Mouse (Mus musculus) ZHBTc4 (cell line): ENCODE measurements around the gene Golga4.

ENCODE experiments used
- DNase-seq: peaks from one replicate; pipeline ENCODE4 v3.0.0-alpha.2; 2011; ENCODE audit warnings: low read depth, low spot score

Golga4 gene

GRCm38 (mm10) chr9:118506020-118506403, at the start of gene Golga4:
Golga4 (plus strand) TSS chr9:118506267.
- DNase-seq, result peak; percentile 93

DNA sequence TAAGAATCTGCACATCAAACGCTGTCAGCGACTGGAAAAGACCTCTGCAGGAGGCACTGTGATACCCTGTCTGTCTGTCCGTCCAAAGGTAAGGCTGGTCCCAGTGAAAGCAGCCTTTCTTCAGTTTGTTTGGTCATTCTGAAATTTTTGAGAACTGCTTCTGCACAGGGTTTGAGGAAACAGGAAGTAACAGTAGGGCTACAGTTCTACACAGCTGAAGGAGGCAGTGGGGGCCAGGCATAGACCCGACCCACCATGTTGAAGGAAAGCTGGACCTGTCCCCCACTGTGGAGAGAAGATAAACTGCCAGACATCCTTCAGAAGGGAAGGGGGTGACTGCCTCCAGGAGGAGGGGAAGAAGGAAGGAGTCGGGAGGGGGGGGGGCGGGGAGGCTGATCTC, 49.7 kb upstream of the Golga4 start:
- DNase-seq, result no peak

GRCm38 (mm10) chr9:118458039-118458438, 48.0 kb upstream of the Golga4 start:
- DNase-seq, result no peak

DNA sequence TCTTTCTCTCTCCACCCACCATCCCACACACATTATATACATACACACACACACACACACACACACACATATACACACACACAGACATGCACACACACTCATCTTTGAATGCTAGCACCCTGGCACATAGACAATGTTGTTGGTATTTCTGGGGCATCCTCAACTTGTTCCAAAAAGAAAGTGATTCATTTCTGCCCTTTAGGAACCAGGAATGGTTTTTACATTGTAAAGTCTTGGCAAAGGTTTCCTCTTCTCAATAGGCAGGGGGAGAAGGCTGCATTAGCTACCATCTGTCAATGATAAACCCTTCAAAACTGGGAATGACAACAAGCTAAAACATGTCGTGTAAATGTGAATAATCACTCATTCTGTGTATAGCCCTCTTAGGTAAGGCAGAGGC, 42.0 kb upstream of the Golga4 start:
- DNase-seq, result no peak

- peak; percentile 41 for DNase-seq
These were observed 37.8 kb upstream of the Golga4 start for GRCm38 (mm10) chr9:118468301-118468700.

DNA sequence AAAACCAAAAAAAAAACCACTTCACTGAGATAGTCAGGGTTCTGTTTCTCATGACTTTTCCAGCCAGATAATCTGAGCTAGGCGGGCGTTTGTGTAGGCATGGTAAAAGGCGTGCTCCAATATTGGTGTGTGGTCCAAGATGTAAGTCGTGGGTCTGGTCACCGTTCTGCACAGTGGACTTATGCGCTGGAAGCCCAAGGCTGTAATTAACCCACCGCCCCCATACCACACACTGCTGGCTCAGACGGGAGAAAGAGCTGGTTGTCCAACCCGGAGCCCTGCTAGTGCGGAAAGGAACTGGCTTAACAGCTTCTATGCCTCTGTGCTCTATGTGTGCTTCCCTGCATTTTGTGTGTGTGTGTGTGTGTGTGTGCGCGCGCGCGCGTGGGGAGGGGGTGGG, 36.8 kb upstream of the Golga4 start:
- no peak for DNase-seq

GRCm38 (mm10) chr9:118471296-118471695, 34.8 kb upstream of the Golga4 start:
- peak; percentile 69 for DNase-seq

DNA sequence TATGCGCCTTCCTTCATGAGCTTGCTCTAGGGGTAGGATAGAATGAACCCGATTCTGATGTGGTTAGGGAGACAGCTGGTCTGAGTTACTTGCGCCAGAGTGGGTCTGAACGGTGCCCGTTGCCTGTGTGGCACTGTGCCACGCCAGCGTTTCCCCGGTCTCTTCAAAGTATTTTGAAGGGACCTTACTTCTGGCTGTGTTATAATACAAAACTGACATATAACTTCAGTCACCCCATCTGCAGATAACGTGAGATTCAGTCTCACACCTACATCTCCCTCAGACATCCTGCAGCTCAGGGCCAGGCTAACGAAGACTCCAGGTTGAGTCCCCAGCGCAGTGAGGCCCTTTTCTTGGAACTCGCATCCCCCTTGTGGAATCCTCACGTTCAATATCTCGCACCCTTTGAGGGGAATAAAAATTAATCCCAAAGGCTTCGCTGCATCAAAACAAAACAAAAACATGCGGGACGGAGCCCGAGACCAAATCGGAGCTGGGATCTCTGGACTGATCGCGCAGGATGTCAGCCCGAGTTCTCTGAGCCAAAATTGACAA, 29.8 kb upstream of the Golga4 start:
- DNase-seq, result peak; percentile 56

- peak; percentile 66 for DNase-seq
These were observed 29.2 kb upstream of the Golga4 start for GRCm38 (mm10) chr9:118476766-118477271.

GRCm38 (mm10) chr9:118477281-118477931, 28.7 kb upstream of the Golga4 start:
- peak; percentile 65 for DNase-seq

DNA sequence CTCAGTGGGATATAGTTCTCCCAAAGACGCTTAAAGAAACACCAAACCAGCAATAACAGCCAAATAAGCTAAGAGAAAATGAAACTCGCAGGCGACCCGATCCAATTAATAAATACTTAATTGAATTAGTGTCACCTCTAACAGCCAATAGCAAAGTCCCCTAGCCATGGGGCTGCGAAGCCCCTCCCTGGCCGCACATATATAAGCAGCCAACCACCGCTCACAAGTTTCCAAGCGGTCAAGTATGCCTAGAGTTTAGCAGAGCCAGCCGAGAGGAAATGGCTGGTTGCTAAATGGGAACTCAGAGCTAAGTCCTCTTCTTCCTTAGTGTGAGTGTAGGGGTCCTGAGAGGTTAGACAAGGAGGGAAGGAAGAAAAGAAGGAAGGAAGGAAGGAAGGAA, 28.1 kb upstream of the Golga4 start, which contains the start of gene Eomes:
Gene Eomes (plus strand): TSS at position 252 of the 400 bp plus-strand sequence.
- peak; percentile 75 for DNase-seq

DNA sequence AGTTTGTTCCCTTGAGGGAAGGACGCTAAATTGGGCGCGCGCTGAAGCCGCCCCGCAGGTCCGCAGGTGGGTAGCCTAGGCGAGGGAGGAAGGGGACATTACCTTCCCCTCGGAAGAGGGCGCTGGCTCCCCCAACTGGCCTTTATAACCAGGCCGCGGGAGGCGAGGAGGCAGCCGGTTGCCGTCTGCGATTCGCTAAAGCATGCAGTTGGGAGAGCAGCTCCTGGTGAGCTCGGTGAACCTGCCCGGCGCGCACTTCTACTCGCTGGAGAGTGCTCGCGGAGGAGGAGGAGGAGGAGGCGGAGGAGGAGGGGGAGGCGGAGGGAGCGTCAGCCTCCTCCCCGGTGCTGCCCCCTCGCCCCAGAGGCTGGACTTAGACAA, 27.6 kb upstream of the Golga4 start:
- peak; percentile 88 for DNase-seq

DNA sequence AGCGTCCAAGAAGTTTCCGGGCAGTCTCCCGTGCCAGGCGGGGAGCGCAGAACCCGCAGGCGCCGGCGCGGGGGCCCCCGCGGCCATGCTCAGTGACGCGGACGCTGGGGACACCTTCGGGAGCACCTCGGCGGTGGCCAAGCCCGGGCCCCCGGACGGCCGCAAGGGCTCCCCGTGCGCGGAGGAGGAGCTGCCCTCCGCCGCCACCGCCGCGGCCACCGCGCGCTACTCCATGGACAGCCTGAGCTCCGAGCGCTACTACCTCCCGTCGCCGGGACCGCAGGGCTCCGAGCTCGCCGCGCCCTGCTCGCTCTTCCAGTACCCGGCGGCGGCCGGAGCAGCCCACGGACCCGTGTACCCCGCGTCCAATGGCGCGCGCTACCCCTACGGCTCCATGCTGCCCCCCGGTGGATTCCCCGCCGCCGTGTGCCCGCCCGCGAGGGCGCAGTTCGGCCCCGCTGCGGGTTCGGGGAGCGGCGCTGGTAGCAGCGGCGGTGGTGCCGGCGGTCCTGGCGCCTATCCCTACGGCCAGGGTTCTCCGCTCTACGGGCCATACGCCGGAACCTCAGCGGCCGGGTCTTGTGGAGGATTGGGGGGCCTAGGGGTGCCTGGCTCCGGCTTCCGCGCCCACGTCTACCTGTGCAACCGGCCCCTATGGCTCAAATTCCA, 27.1 kb upstream of the Golga4 start:
- DNase-seq, result peak; percentile 79

DNA sequence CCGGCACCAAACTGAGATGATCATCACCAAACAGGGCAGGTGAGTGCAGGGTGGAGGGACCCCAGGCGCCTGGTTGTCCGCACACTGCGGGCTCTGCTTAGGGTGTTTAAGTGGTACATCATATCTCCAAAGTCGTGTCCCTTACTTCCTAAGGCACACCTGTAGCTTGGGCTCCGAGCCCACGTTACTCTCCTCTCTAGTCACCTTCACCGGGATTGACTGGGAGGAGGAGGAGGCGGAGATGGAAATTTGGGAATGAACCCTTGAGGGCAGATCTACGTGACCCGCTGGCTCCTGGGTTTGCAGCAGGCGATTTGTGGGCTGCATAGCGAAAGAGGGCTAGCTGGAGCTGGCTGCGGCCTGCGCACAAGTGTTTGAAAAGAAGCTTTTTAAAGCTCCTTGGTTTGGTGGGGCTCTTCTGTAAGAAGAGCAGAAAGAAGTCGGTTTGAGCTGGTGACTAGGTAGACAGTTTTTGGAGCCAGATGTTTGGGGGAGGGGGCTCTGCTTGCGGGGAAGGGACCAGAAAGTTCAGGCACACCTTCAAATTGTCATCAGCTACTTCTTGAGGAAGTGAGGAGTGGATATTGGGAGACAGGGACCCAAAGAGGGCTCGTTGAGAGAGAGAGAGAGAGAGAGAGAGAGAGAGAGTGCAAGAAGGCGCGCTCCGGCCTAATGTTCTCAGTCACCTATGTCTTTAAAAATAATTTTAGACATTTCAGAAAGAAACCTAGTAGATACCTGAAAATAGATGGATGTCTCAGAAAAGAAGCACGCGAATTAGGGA, 26.4 kb upstream of the Golga4 start:
- DNase-seq, result peak; percentile 70

DNA sequence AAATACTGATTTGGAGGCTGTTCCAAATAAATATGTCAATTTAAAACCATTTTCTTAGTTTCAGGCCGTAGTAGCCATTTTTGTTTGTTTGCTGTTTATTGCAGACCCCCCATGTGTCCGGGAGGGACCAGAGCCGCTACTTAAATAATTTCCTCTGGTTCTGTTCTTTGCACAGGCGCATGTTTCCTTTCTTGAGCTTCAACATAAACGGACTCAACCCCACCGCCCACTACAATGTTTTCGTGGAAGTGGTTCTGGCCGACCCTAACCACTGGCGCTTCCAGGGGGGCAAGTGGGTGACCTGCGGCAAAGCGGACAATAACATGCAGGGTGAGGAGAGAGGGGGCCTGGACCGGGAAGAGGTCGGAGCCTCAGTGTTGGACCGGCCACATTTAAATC, 25.8 kb upstream of the Golga4 start:
- DNase-seq, result no peak

DNA sequence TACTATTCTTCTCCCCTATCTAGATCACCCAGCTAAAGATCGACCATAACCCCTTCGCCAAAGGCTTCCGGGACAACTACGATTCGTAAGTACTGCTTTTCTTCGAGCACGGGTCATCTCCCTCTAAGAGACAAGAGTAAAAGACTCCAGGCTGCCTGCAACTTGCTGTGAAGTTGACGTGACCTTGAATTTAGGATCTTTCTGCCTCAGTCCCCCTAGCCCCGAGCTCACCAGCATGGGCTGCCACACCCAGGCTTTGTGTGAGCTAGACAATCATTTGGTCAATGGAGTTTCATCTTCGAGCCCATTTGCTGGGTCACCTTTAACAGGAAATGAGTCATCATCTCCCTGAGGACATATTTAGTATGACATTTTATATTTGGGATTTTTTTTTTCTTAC, 23.9 kb upstream of the Golga4 start:
- DNase-seq, result peak; percentile 61

DNA sequence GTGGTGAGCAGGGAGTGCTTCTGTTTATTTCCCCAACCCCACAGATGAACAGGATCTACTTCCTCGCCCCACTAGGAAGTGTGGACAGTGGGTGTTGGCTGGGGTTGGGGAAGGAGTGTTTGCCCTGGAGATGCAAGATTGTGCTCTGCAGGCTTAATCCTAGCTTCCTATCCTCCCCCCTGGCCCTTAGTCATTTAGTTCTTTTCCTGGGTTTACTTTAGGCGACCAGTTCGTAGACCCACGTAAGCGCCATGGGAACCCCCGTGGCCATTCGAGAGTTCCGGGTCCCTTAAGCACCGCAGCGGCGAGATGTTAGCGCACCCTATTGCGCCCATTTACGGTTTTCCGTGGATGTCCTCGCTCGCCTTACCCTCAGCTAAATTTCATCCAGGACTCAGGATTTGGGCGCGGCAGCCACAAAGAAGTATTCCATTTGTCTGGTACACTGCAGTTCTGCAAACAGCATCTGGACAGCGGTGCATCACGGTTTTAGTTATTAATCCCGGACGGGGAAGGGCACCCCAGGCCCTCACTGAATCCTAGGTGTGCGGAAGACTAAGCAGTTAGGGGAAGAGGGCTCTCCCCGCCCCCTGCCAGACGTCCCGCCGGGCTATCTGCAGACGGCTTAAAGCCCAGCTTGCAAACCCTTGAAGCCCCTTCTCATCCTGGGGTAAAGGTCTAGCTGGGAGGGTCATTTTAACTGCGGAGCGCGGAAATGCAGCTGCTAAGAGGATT, 19.5 kb upstream of the Golga4 start:
- peak; percentile 40 for DNase-seq

DNA sequence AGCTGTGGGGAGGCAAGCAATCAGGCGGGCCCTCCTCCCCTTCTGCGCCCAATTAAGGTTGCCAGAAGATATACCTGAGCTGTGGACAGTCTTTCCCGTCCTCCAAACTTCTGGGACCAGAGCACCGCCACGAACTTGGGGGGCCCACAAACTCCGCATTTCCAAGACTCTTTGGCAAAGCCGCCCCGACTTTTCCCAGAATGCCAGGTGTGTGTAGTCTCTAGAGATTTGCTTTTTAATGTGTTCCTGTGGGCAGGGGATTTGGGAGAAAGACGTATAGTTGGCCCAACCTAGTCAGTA, 19.0 kb upstream of the Golga4 start:
- DNase-seq, result no peak

- peak; percentile 42 for DNase-seq
These were observed 18.4 kb upstream of the Golga4 start for GRCm38 (mm10) chr9:118487636-118488035.

GRCm38 (mm10) chr9:118488138-118488895, 17.8 kb upstream of the Golga4 start:
- DNase-seq, result peak; percentile 90
